Mouse (Mus musculus) liver, embryonic 14.5 days (tissue): ENCODE results near the gene Scgb1c1. TPM values are rescaled to one million over a fixed set of nuclear protein-coding genes. Genes with fewer than 3 reads are reported as not detected.

Experiments used
- ATAC-seq: fragments of 200-750 bp; cut with Nextera tagmentation; 2 replicates; pipeline ENCODE4 v1.8.0; 2017; ENCODE audit warnings: moderate number of reproducible peaks, mild to moderate bottlenecking, moderate library complexity; ENCODE audit not compliant: insufficient read depth
- DNase-seq, 3 experiments: peaks; one replicate each; pipeline ENCODE4 v3.0.0-alpha.2; 2012 to 2013; ENCODE audit warnings: low read depth in 3 of 3, low spot score in 3 of 3
- H3K27ac ChIP-seq: fragments of 300-500 bp; sonication (generic); 2 replicates; pipeline ENCODE4 v1.5.1; 2014; ENCODE audit warnings: moderate library complexity, mild to moderate bottlenecking, control low read depth, inconsistent platforms
- H3K27me3 ChIP-seq: fragments of 300-500 bp; sonication (generic); 2 replicates; pipeline ENCODE4 v1.6.1; 2014; ENCODE audit warnings: mild to moderate bottlenecking, low read length, moderate library complexity; ENCODE audit not compliant: control insufficient read depth, insufficient read depth
- H3K36me3 ChIP-seq: fragments of 300-500 bp; sonication (generic); replicated peaks from 2 replicates; pipeline ENCODE4 v1.6.1; 2014; ENCODE audit warnings: low read depth; ENCODE audit not compliant: control insufficient read depth, insufficient read depth
- H3K4me1 ChIP-seq, 2 experiments: fragments of 200-500 bp in 1 of 2; fragments of 300-500 bp in 1 of 2; sonication (generic) in 1 of 2; replicated peaks; 2 replicates each; pipeline ENCODE4 v1.6.1; 2012 to 2014; ENCODE audit warnings: antibody characterized with exemption in 1 of 2, inconsistent platforms in 1 of 2, low read length in 1 of 2; ENCODE audit not compliant: control insufficient read depth in 2 of 2, insufficient read depth in 2 of 2
- H3K4me2 ChIP-seq: fragments of 300-500 bp; sonication (generic); 2 replicates; pipeline ENCODE4 v1.6.1; 2014; ENCODE audit warnings: low read depth, mild to moderate bottlenecking, control low read depth, moderate library complexity
- H3K4me3 ChIP-seq, 2 experiments: fragments of 200-500 bp in 1 of 2; fragments of 300-500 bp in 1 of 2; sonication (generic) in 1 of 2; 2 replicates each; pipeline ENCODE4 v1.5.1; 2012 to 2014; ENCODE audit warnings: low read depth in 2 of 2, low read length in 2 of 2, mild to moderate bottlenecking in 2 of 2, control low read depth in 1 of 2, inconsistent platforms in 1 of 2, moderate library complexity in 1 of 2; ENCODE audit not compliant: insufficient read depth in 1 of 2
- H3K9ac ChIP-seq: fragments of 300-500 bp; sonication (generic); replicated peaks from 2 replicates; pipeline ENCODE4 v1.6.1; 2014; ENCODE audit warnings: mild to moderate bottlenecking, control low read depth, moderate library complexity
- H3K9me3 ChIP-seq: fragments of 300-500 bp; sonication (generic); 2 replicates; pipeline ENCODE4 v1.6.1; 2016; ENCODE audit warnings: low read length, mixed read lengths; ENCODE audit not compliant: control insufficient read depth
- CTCF ChIP-seq: IDR thresholded peaks from 2 replicates; pipeline ENCODE4 v1.5.1; 2016; ENCODE audit warnings: antibody characterized with exemption, low read depth, control low read depth
- EP300 ChIP-seq: IDR thresholded peaks from 2 replicates; pipeline ENCODE4 v1.6.1; 2016; ENCODE audit warnings: antibody characterized with exemption, low read depth
- WGBS: fragments of 180-500 bp; shearing (Covaris S2); extraction: QIAGEN DNeasy Blood & Tissue Kit; methylation state at CpG from one replicate; pipeline ENCODE4 v1.1.7; 2014; ENCODE audit not compliant: insufficient replicate concordance; 5-methylcytosine and 5-hydroxymethylcytosine counted together
- polyA plus RNA-seq, 2 experiments: library from polyadenylated mRNA; depleted of rRNA in 1 of 2; stranded (reverse) in 1 of 2; unstranded in 1 of 2; fragments of >200 nt; fragmentation: Nextera tagmentation in 1 of 2; extraction: Ambion mirVana in 1 of 2; gene quantifications; 2 replicates each; pipeline versions ENCODE4 v1.2.1 to v1.2.3; 2012 to 2014

Gene Scgb1c1
- polyA plus RNA-seq, 2 experiments: not detected

DNA sequence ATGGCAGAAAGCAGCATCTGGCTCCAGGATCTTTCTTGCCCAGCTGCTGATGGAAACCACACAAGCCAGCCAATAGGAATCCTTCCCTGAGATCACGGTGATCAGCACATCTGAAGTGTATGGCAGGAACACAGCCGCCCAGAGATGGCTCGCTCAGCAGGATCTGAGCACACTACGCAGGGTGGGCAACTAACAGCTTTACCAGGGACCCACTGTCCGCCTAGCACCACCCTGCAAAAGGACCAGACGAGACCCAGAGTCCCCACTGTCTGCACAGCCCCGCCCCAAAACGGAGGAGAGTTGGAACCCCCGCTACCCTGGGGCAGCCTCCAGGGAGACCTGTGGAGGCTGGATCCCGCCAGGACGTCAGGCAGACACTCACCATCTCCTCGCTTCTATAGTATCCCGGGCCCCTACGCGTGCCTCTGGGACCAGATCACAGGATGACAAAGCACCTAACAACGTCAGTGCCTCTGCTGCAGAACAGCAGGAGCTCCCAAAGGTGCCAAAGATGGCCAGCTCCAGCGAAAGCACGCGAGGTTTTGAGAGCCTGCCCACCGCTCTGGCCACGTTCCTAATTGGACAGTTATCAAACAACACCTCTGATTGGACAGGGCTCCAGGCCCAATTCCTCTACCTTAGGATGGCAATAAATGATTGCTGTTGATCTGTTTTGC lies 23.6 kb upstream of the Scgb1c1 start, which contains the start of gene Zfp941:
TSS of gene Zfp941 (minus strand) at position 526 of the 677 bp plus-strand sequence.
- DNase-seq: peak; percentile 14 to 24 (median 15)
- peak within 1 kb of the TSS; percentile 45 to 52 for H3K4me3 ChIP-seq
- H3K27ac ChIP-seq: no peak within 1 kb of the TSS
- H3K9me3 ChIP-seq: no peaks in the 10 kb centered on the region
- no peaks in the 10 kb centered on the region for H3K4me1 ChIP-seq
- no peaks in the 10 kb centered on the region for H3K36me3 ChIP-seq
- ATAC-seq: peak; percentile 69
- no peak for TF ChIP-seq CTCF
- 4% methylated on average over 21 of the region's 21 CpGs for WGBS
- H3K27me3 ChIP-seq: no peaks in the 10 kb centered on the region
- H3K9ac ChIP-seq: no peak within 1 kb of the TSS
- H3K4me2 ChIP-seq: peak within 1 kb of the TSS; percentile 61

DNA sequence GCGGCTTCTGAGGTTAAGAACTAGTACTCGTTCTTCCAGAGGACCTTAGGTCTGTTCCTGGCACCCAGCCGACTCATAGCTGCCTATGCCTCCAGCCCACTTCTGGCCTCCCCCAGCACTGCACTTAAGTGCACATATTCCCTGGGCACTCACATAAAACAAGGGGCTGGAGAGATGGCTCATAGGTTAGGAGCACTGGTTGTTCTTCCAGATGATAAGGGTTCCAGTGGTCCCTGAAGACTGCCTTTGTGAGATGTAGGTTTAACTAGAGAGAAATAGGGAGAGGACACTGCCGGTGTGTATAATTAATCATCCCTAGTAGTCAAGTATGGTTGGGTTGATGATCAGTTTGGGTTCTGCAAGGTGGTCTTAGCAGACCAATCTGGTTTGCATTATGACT lies 22.6 kb upstream of the Scgb1c1 start:
- no peaks in the 10 kb centered on the region for H3K9me3 ChIP-seq
- H3K36me3 ChIP-seq: no peaks in the 10 kb centered on the region
- H3K4me3 ChIP-seq: no peak overlapping the region
- no peak overlapping the region for H3K4me2 ChIP-seq
- H3K27me3 ChIP-seq: no peaks in the 10 kb centered on the region
- WGBS: 72% methylated on average over 4 of the region's 4 CpGs
- ATAC-seq (no peak), DNase-seq (no peak)
- no peak overlapping the region for H3K27ac ChIP-seq
- H3K9ac ChIP-seq: no peak overlapping the region
- no peaks in the 10 kb centered on the region for H3K4me1 ChIP-seq
- TF ChIP-seq CTCF: no peak
- no peak for TF ChIP-seq EP300

DNA sequence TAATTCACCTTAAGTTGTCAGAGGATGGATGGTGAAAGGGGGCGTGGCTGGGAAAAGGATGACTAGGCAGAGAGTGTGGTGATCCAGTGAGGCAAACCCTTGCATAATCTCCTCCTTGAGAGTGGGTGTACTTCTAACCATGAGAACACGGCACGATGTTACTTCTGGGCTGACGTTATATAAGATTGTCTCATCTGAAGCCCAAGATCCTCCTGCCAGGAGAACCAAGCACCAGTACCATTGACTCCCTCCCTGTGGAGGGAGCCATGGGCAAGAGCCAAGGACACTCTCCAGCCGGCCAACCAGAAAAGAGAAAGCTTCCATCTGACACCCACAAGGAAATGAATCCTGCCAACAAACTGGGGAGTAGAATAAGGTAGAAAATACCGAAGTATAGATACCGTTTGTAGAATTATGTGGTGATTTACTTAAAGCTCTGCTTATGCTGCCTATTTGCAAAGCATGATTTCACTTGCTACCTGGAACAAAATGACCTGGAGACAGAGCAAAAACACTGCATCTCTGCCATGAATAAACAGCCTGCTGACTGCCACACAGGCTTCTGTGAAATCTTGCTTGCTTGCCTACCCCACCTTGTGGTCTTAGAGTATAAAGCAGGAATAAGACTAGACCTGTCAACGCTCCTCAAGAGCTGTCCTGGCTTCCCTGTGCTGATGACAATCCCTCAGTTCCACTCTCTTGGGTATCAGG lies 17.0 kb upstream of the Scgb1c1 start:
- WGBS: 24% methylated on average over 8 of the region's 8 CpGs
- H3K9ac ChIP-seq: no peak overlapping the region

DNA sequence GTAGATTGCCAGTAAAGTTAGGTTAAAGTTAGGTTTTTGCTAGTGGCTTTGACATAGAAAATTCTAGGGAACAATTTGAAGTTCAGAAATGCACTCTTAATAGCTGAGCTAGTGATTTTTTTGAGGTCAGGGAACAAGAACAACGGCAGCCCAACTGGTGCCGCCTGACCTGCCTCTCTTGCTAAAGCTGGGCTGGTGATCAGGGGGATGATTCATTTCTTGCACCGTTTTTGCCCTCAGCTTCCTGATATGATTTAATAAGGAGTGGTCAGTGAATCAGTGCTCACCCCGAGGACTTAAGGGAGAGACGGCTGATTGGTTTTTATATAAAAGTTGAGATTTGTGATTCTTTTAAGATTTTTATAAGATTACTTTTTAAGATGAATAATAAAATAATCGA lies 13.9 kb upstream of the Scgb1c1 start:
- Histone ChIP-seq H3K9ac (no peak overlapping the region), H3K4me1 (peaks cover 0 to 3% of the 10 kb centered on the region in 2 experiments; a peak in 1 of 4 replicates), H3K36me3 (no peaks in the 10 kb centered on the region), H3K9me3 (no peaks in the 10 kb centered on the region), H3K27me3 (no peaks in the 10 kb centered on the region), H3K4me3 (no peak overlapping the region), H3K4me2 (no peak overlapping the region), H3K27ac (no peak overlapping the region)
- TF ChIP-seq CTCF (no peak), EP300 (no peak)
- ATAC-seq (no peak), DNase-seq (no peak)
- WGBS: 45% methylated on average over 6 of the region's 6 CpGs

More for the DNA sequence above, 17.0 kb upstream of the Scgb1c1 start:
- no peak overlapping the region for H3K4me3 ChIP-seq
- no peak for ATAC-seq
- no peak overlapping the region; the same call in 1 of the 2 replicates for H3K4me2 ChIP-seq
- no peak for DNase-seq
- TF ChIP-seq CTCF (peak; percentile 40), EP300 (no peak)
- H3K27ac ChIP-seq: no peak overlapping the region
- no peaks in the 10 kb centered on the region for H3K36me3 ChIP-seq
- no peaks in the 10 kb centered on the region for H3K4me1 ChIP-seq
- no peaks in the 10 kb centered on the region for H3K9me3 ChIP-seq
- no peaks in the 10 kb centered on the region for H3K27me3 ChIP-seq

DNA sequence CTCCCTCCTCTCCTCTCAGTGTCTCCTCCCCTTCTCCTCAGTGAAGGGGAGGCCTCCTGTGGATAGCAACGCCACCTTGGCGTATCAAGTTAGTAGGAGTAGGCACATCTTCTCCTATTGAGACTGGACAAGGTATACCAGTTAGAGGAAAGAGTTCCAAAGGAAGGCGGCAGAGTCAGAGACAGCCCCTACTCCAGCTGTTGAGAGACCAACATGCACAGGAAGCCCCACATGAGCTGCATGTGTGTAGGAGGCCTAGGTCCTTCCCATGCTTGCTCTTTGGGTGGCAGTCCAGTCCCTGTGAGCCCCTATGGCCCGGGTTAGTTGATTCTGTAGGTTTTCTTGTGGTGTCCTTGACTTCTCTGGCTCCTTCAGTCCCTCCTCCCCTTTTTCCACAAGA lies 12.0 kb upstream of the Scgb1c1 start:
- TF ChIP-seq CTCF (no peak), EP300 (no peak)
- WGBS: 64% methylated on average over 4 of the region's 4 CpGs

More for the DNA sequence above, 12.0 kb upstream of the Scgb1c1 start:
- no peaks in the 10 kb centered on the region for H3K36me3 ChIP-seq
- H3K4me1 ChIP-seq: peaks cover 0 to 3% of the 10 kb centered on the region in 2 experiments; a peak in 1 of 4 replicates
- no peaks in the 10 kb centered on the region for H3K9me3 ChIP-seq
- H3K4me3 ChIP-seq: no peak overlapping the region
- ATAC-seq: no peak
- DNase-seq: no peak
- H3K27ac ChIP-seq: no peak overlapping the region
- no peak overlapping the region for H3K4me2 ChIP-seq
- no peaks in the 10 kb centered on the region for H3K27me3 ChIP-seq
- H3K9ac ChIP-seq: no peak overlapping the region
